Mouse (Mus musculus) hindbrain, postnatal 0 days (tissue): ENCODE measurements around the gene Itga3. TPM values are rescaled to one million over a fixed set of nuclear protein-coding genes. Genes with fewer than 3 reads are reported as not detected.

Source experiments
- ATAC-seq: fragments of 200-750 bp; cut with Nextera tagmentation; 2 replicates; pipeline ENCODE4 v1.8.0; 2017; ENCODE audit warnings: mild to moderate bottlenecking, moderate TSS enrichment, moderate library complexity
- DNase-seq: peaks from one replicate; pipeline ENCODE4 v3.0.0-alpha.2; 2015; ENCODE audit warnings: low spot score
- H3K27ac ChIP-seq: fragments of 300-500 bp; sonication (generic); 2 replicates; pipeline ENCODE4 v1.5.1; 2014; ENCODE audit warnings: mild to moderate bottlenecking
- H3K27me3 ChIP-seq: fragments of 300-500 bp; sonication (generic); 2 replicates; pipeline ENCODE4 v1.6.1; 2014; ENCODE audit warnings: low read length, mixed read lengths; ENCODE audit not compliant: insufficient read depth
- H3K36me3 ChIP-seq: fragments of 300-500 bp; sonication (generic); 2 replicates; pipeline ENCODE4 v1.6.1; 2014; ENCODE audit warnings: low read length, mixed read lengths; ENCODE audit not compliant: insufficient read depth
- H3K4me1 ChIP-seq: fragments of 300-500 bp; sonication (generic); 2 replicates; pipeline ENCODE4 v1.6.1; 2014; ENCODE audit warnings: antibody characterized with exemption, low read length, mixed read lengths; ENCODE audit not compliant: insufficient read depth
- H3K4me2 ChIP-seq: fragments of 300-500 bp; sonication (generic); 2 replicates; pipeline ENCODE4 v1.6.1; 2014; ENCODE audit warnings: low read depth, mild to moderate bottlenecking, low read length, moderate library complexity, mixed read lengths
- H3K4me3 ChIP-seq: fragments of 300-500 bp; sonication (generic); 2 replicates; pipeline ENCODE4 v1.5.1; 2014; ENCODE audit warnings: low read length
- H3K9ac ChIP-seq: fragments of 300-500 bp; sonication (generic); replicated peaks from 2 replicates; pipeline ENCODE4 v1.6.1; 2014; ENCODE audit warnings: mild to moderate bottlenecking, low read length, moderate library complexity, mixed read lengths
- H3K9me3 ChIP-seq: fragments of 300-500 bp; sonication (generic); 2 replicates; pipeline ENCODE4 v1.6.1; 2016; ENCODE audit warnings: low read length, mixed read lengths
- CTCF ChIP-seq: IDR thresholded peaks from 2 replicates; pipeline ENCODE4 v1.5.1; 2016; ENCODE audit warnings: antibody characterized with exemption, control low read depth, low read depth
- WGBS: fragments of 180-500 bp; shearing (Covaris S2); extraction: QIAGEN DNeasy Blood & Tissue Kit; methylation state at CpG from one replicate; pipeline ENCODE4 v1.1.7; 2014; 5-methylcytosine and 5-hydroxymethylcytosine counted together
- polyA plus RNA-seq: library from polyadenylated mRNA; unstranded; fragments of >200 nt; fragmentation: Nextera tagmentation; extraction: Ambion mirVana; gene quantifications from 2 replicates; pipeline ENCODE4 v1.2.1, GENCODE M21; 2015
- total RNA-seq: library from RNA; depleted of rRNA; stranded (reverse); fragments of >200 nt; gene quantifications from 2 replicates; pipeline ENCODE4 v1.2.3, GENCODE M21; 2014

Gene Itga3
- total and polyA plus RNA-seq, 2 experiments from 2014 or later, result 13.2 to 68.8 TPM

DNA sequence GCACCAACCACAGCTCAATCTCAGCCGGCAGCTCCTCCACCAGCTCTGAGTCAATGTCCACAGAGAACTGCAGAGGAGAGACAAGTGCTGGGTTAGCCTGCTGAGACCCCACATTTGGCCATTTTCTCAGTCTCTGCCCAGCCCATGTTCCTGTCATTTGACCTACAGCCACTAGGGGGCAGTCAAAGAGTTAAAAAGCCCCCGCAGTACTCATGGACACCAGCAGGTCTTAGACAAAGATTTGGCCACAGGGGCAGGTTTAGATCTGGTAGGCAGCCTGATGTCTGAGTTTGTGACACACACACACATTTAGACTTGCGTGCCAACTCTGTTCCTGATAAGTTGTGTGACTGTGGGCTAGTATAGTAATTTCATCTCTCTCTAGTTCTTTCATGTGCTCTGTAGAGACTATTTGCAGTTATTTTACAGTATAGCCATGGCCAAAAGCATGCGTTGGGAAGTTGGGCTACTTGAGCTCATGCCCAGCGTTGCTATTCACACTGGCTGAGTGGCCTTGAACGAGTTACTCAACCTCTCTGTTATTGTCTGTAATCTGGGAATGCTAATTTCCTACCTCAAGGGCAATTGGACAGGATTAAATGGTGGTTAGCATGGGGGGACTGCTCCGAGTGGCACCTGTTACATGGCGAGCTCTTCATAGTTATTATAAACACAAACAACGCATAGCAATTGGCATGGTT lies 29.5 kb downstream of the Itga3 start:
- Histone ChIP-seq H3K36me3 (0 out of 2 replicates have a peak, but pooled peaks cover 4% of the 10 kb centered on the region), H3K4me1 (no peaks in the 10 kb centered on the region), H3K9ac (no peak overlapping the region), H3K27ac (no peak overlapping the region), H3K9me3 (no peaks in the 10 kb centered on the region), H3K4me3 (no peak overlapping the region), H3K27me3 (no peaks in the 10 kb centered on the region), H3K4me2 (no peak overlapping the region)
- 56% methylated on average over 9 of the region's 9 CpGs for WGBS
- TF ChIP-seq CTCF, result peak; percentile 94
- peak; percentile 86 for DNase-seq
- peak; percentile 70 for ATAC-seq

DNA sequence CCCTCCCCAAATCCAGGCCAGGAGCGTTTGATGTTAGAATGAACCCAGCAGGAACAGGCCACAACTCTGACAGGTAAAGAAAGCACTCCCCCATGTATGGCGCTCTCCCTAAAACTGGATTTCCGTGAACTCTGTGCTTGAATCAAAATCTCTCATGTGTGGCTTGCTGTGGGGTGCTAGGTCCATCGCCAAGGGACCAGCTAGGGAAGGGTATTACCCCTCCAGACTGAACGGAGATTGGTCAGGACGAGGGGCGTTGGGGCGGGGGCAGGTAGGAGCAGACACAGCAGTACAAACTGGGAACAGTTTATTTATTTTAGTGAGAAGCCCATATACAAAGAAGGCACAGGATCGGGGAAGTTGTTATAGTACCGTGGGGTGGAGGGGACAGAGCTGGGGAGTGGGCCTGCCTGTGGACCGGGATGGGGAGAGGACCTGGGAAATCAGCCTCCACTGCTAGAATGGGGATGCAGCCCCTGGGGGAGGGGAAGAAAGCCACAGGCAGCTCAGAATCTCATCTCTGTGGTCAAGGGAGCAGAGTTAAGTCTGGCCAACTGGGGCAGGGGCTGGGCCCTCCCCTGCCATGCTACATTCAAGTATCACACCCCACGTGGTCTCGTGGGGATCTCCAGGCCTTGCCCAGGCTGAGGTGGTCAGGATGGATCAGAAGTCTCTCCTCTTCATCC lies 32.3 kb downstream of the Itga3 start:
- H3K36me3 ChIP-seq, result 0 out of 2 replicates have a peak, but pooled peaks cover 4% of the 10 kb centered on the region
- H3K4me2 ChIP-seq, result no peak overlapping the region
- WGBS, result 62% methylated on average over 12 of the region's 13 CpGs
- no peaks in the 10 kb centered on the region for H3K27me3 ChIP-seq
- H3K9me3 ChIP-seq, result no peaks in the 10 kb centered on the region
- H3K4me3 ChIP-seq, result no peak overlapping the region
- DNase-seq, result no peak
- no peak for TF ChIP-seq CTCF
- ATAC-seq, result no peak
- H3K27ac ChIP-seq, result no peak overlapping the region
- H3K9ac ChIP-seq, result no peak overlapping the region
- peaks cover 11% of the 10 kb centered on the region; the same call in 1 of the 2 replicates for H3K4me1 ChIP-seq

DNA sequence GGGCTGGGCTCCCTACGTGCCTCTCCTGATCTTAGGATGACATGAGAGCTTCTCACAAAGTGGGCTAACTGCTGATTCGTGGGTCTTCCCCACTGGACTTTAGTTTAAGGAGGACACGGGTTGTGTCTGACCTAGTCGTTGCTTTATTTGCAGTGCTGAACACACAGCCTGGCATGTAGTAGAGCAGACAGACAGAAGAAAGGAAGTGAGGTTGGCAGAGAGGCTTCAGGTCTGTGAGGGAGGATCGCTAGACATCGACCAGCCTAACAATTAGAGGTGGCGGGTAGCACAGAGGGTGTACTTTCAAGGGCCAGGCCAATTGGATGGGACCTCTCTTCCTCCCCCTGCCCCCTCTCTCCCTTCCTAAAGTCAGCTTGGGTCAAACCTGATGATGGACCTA lies 33.0 kb downstream of the Itga3 start:
- H3K4me3 ChIP-seq, result no peak overlapping the region
- H3K4me2 ChIP-seq, result no peak overlapping the region
- H3K9me3 ChIP-seq, result no peaks in the 10 kb centered on the region
- no peak overlapping the region for H3K27ac ChIP-seq
- peaks cover 11% of the 10 kb centered on the region; the same call in 1 of the 2 replicates for H3K4me1 ChIP-seq
- TF ChIP-seq CTCF, result no peak
- no peak overlapping the region for H3K9ac ChIP-seq
- no peaks in the 10 kb centered on the region for H3K27me3 ChIP-seq
- WGBS, result 63% methylated on average over 7 of the region's 7 CpGs
- no peak for DNase-seq
- ATAC-seq, result no peak
- 0 out of 2 replicates have a peak, but pooled peaks cover 4% of the 10 kb centered on the region for H3K36me3 ChIP-seq

- Histone ChIP-seq H3K4me3 (no peak overlapping the region), H3K9me3 (no peaks in the 10 kb centered on the region), H3K27me3 (no peaks in the 10 kb centered on the region), H3K9ac (no peak overlapping the region), H3K4me1 (peaks cover 11% of the 10 kb centered on the region; the same call in 1 of the 2 replicates), H3K27ac (no peak overlapping the region), H3K36me3 (0 out of 2 replicates have a peak, but pooled peaks cover 4% of the 10 kb centered on the region), H3K4me2 (no peak overlapping the region)
- ATAC-seq, result no peak
- TF ChIP-seq CTCF, result no peak
- 91% methylated on average over 4 of the region's 4 CpGs for WGBS
- no peak for DNase-seq
Measured at GRCm38 (mm10) chr11:95043060-95043459, 33.5 kb downstream of the Itga3 start.

GRCm38 (mm10) chr11:95042096-95042495 lies 34.5 kb downstream of the Itga3 start:
- H3K4me2 ChIP-seq, result peak overlapping the region; percentile 86
- ATAC-seq, result no peak
- under 1% methylated on average over 11 of the region's 11 CpGs for WGBS
- 0 out of 2 replicates have a peak, but pooled peaks cover 4% of the 10 kb centered on the region for H3K36me3 ChIP-seq
- peak; percentile 90 for DNase-seq
- H3K27me3 ChIP-seq, result no peaks in the 10 kb centered on the region
- TF ChIP-seq CTCF, result peak; percentile 82
- peak overlapping the region; percentile 48; the same call in 1 of the 2 replicates for H3K27ac ChIP-seq
- peaks cover 11% of the 10 kb centered on the region; the same call in 1 of the 2 replicates for H3K4me1 ChIP-seq
- H3K9me3 ChIP-seq, result no peaks in the 10 kb centered on the region
- peak overlapping the region; percentile 15; the same call in 1 of the 2 replicates for H3K9ac ChIP-seq
- H3K4me3 ChIP-seq, result peak overlapping the region; percentile 74

DNA sequence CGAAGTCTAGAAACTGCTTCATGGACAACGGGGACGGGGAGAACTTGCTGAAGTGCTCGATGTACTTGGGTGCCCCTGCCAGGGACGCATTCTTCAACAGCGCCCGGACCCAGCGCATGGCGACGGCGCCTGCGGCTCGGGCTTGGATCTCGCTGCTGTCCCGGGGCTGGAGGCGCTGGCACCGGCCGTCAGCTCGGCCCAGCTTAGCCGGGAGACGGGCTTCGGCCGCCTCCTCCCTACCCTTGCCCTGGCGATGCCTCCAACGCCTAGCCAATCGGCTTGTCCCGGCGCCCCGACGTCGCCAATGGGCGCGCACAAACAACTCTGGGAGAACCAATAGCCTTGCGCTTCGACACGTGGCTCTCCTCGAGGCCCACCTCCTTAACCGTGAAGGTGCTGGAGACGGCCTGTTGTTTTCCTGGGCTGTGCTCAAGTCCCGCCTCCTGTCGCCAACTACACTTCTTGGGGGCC lies 35.4 kb downstream of the Itga3 start, which contains the start of gene Pdk2:
Pdk2 (minus strand) TSS at position 216 of the 471 bp plus-strand sequence.
- Histone ChIP-seq H3K4me2 (peak within 1 kb of the TSS; percentile 86), H3K4me3 (peak within 1 kb of the TSS; percentile 74), H3K27me3 (no peaks in the 10 kb centered on the region), H3K9me3 (no peaks in the 10 kb centered on the region), H3K4me1 (peaks cover 11% of the 10 kb centered on the region; the same call in 1 of the 2 replicates), H3K27ac (peak within 1 kb of the TSS; percentile 82), H3K36me3 (0 out of 2 replicates have a peak, but pooled peaks cover 4% of the 10 kb centered on the region), H3K9ac (peak within 1 kb of the TSS; percentile 62)
- no peak for TF ChIP-seq CTCF
- under 1% methylated on average over 41 of the region's 41 CpGs for WGBS
- peak; percentile 97 for ATAC-seq
- peak; percentile 98 for DNase-seq
